Comparison of ENCODE assay signal across 18 mouse cellular contexts in the genomic region with DNA sequence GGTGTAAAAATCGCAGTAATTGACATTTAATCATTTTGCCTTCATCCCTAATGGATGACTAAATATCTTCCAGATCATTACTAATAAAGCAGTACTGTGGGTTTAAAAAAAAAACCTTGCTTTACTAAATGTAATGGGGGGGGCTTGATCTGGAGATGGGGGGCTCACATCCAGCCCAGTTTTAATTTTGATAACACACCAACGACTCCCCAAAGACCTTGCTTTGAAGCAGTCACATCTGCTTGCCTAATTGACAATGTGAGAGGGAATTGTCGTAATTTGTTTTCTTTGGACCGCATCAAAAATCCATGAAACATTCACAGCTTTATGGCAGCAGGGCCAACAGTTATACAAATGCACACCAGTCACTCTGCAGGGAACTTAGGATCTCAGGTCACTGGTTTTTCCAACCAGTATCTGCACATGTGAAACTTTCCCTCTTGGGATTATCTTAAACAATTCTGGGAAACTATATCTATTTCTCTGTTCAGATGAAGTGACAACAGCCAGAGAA.
DNase-seq lines count a peak whose midpoint lies in the region; ATAC-seq and TF ChIP-seq lines count a peak whose summit lies in the region.
"Had no signal": no experiment of that assay in that cellular context is flagged by ENCODE, and none has a peak within 500 bp of the region (broad histone marks: within the 10 kb centered on the region; RNA-seq: fewer than 3 reads in every experiment).

No protein-coding gene starts in this region.

- no peak for DNase-seq in forebrain, embryonic 10.5 days (ENCODE audit: extremely low spot score, low spot score)
- DNase-seq in kidney, postnatal 14 days, result peak; percentile 13
- DNase-seq in kidney, postnatal 25 days, result no peak
- DNase-seq in hindbrain, embryonic 14.5 days (ENCODE audit: low spot score), result peak; percentile 47
- peak; percentile 34 for DNase-seq in midbrain, postnatal 0 days (ENCODE audit: low spot score)
- DNase-seq in lung, adult 2 months, result no peak
- DNase-seq: adrenal gland, postnatal 14 days; cerebellum, adult 11-12 months; heart, postnatal 14 days; lung, postnatal 10 days had no signal

- TF ChIP-seq CTCF in midbrain, postnatal 0 days (IDR thresholded peaks at IDR 0.05), result no peak
- no peak for TF ChIP-seq CTCF in lung, adult 2 months (IDR thresholded peaks at IDR 0.05; ENCODE audit: insufficient read depth, low read length)

- H3K4me1 ChIP-seq in forebrain, embryonic 15.5 days, result peaks cover 13% of the 10 kb centered on the region
- H3K4me1 ChIP-seq in forebrain, embryonic 10.5 days, result 0 out of 2 replicates have a peak, but pooled peaks cover 4% of the 10 kb centered on the region
- peaks cover 12% of the 10 kb centered on the region for H3K4me1 ChIP-seq in hindbrain, embryonic 14.5 days (replicated peaks; ENCODE audit: control insufficient read depth, insufficient read depth, low read length)
- H3K4me1 ChIP-seq in midbrain, postnatal 0 days (ENCODE audit: insufficient read depth, low read length), result no peaks in the 10 kb centered on the region
- no peaks in the 10 kb centered on the region for H3K4me1 ChIP-seq in lung, adult 2 months (ENCODE audit: control insufficient read depth, insufficient read depth, low read length)
- H3K4me1 ChIP-seq: heart, embryonic 12.5 days; kidney, embryonic 15.5 days; liver, embryonic 15.5 days had no signal

- no peak for TF ChIP-seq POLR2A in lung, adult 2 months (IDR thresholded peaks at IDR 0.05; ENCODE audit: borderline replicate concordance, extremely low read depth, low read depth, low read length)

- no peak overlapping the region for H3K9ac ChIP-seq in forebrain, embryonic 15.5 days (replicated peaks)
- H3K9ac ChIP-seq in hindbrain, embryonic 14.5 days, result peak overlapping the region; percentile 5; the same call in 1 of the 2 replicates
- no peak overlapping the region for H3K9ac ChIP-seq in midbrain, postnatal 0 days (replicated peaks; ENCODE audit: low read length, poor library complexity, severe bottlenecking)
- H3K9ac ChIP-seq: heart, embryonic 12.5 days; kidney, embryonic 15.5 days; liver, embryonic 15.5 days had no signal

- 49% methylated on average over 4 of the region's 4 CpGs for WGBS in forebrain, embryonic 15.5 days
- 87% methylated on average over 4 of the region's 4 CpGs for WGBS in forebrain, embryonic 10.5 days
- WGBS in hindbrain, embryonic 14.5 days, result 44% methylated on average over 4 of the region's 4 CpGs
- WGBS in midbrain, postnatal 0 days, result 76% methylated on average over 4 of the region's 4 CpGs
- 67% methylated on average over 4 of the region's 4 CpGs for WGBS in lung, adult 2 months

- H3K9me3 ChIP-seq in forebrain, embryonic 15.5 days, result no peaks in the 10 kb centered on the region
- H3K9me3 ChIP-seq in forebrain, embryonic 10.5 days, result no peaks in the 10 kb centered on the region
- no peaks in the 10 kb centered on the region for H3K9me3 ChIP-seq in hindbrain, embryonic 14.5 days (ENCODE audit: control insufficient read depth, low read length)
- H3K9me3 ChIP-seq in midbrain, postnatal 0 days (ENCODE audit: low read length), result no peaks in the 10 kb centered on the region
- H3K9me3 ChIP-seq: G1E; heart, embryonic 12.5 days; kidney, embryonic 15.5 days; liver, embryonic 15.5 days had no signal

- no peaks in the 10 kb centered on the region for H3K27me3 ChIP-seq in forebrain, embryonic 15.5 days
- no peaks in the 10 kb centered on the region for H3K27me3 ChIP-seq in forebrain, embryonic 10.5 days (ENCODE audit: poor library complexity, severe bottlenecking)
- H3K27me3 ChIP-seq in hindbrain, embryonic 14.5 days (ENCODE audit: control insufficient read depth, insufficient read depth, low read length), result no peaks in the 10 kb centered on the region
- H3K27me3 ChIP-seq in midbrain, postnatal 0 days (ENCODE audit: insufficient read depth, low read length), result no peaks in the 10 kb centered on the region
- H3K27me3 ChIP-seq: heart, embryonic 12.5 days; kidney, embryonic 15.5 days; liver, embryonic 15.5 days had no signal

- ATAC-seq in forebrain, embryonic 15.5 days (replicated peaks), result no peak
- ATAC-seq in hindbrain, embryonic 14.5 days (ENCODE audit: low FRiP score), result peak; percentile 38; the same call in 1 of the 2 replicates
- no peak for ATAC-seq in midbrain, postnatal 0 days (ENCODE audit: low FRiP score)
- no peak for ATAC-seq in erythroblast, adult 5-6 weeks (replicated peaks; ENCODE audit: low FRiP score, poor library complexity, severe bottlenecking)
- ATAC-seq: activated CD4-positive, CD25-positive, alpha-beta regulatory T cell, adult 4 months had no signal

- peak overlapping the region; percentile 41 for H3K27ac ChIP-seq in forebrain, embryonic 15.5 days (replicated peaks)
- no peak overlapping the region for H3K27ac ChIP-seq in forebrain, embryonic 10.5 days
- H3K27ac ChIP-seq in hindbrain, embryonic 14.5 days, result peak overlapping the region; percentile 85
- H3K27ac ChIP-seq in midbrain, postnatal 0 days (ENCODE audit: low read depth, low read length), result no peak overlapping the region
- H3K27ac ChIP-seq: kidney, embryonic 15.5 days; liver, embryonic 15.5 days had no signal

- H3K4me3 ChIP-seq in forebrain, embryonic 15.5 days, result no peak overlapping the region
- H3K4me3 ChIP-seq in forebrain, embryonic 10.5 days, result no peak overlapping the region
- H3K4me3 ChIP-seq in hindbrain, embryonic 14.5 days (replicated peaks; ENCODE audit: low read length), result no peak overlapping the region
- no peak overlapping the region for H3K4me3 ChIP-seq in midbrain, postnatal 0 days (ENCODE audit: low read depth, low read length)
- no peak overlapping the region for H3K4me3 ChIP-seq in lung, adult 2 months (replicated peaks; ENCODE audit: extremely low read depth, low read depth, low read length)
- H3K4me3 ChIP-seq: heart, embryonic 12.5 days; kidney, embryonic 15.5 days; liver, embryonic 15.5 days; myocyte had no signal

- no peak overlapping the region for H3K4me2 ChIP-seq in forebrain, embryonic 15.5 days (replicated peaks)
- H3K4me2 ChIP-seq in hindbrain, embryonic 14.5 days (replicated peaks), result peak overlapping the region; percentile 25; the same call in 1 of the 2 replicates
- no peak overlapping the region for H3K4me2 ChIP-seq in midbrain, postnatal 0 days (ENCODE audit: low read depth, low read length, poor library complexity, severe bottlenecking)
- H3K4me2 ChIP-seq: heart, embryonic 12.5 days; kidney, embryonic 15.5 days; liver, embryonic 15.5 days had no signal

- H3K36me3 ChIP-seq in forebrain, embryonic 15.5 days, result no peaks in the 10 kb centered on the region
- no peaks in the 10 kb centered on the region for H3K36me3 ChIP-seq in forebrain, embryonic 10.5 days (replicated peaks)
- no peaks in the 10 kb centered on the region for H3K36me3 ChIP-seq in hindbrain, embryonic 14.5 days (replicated peaks; ENCODE audit: control insufficient read depth, insufficient read depth)
- no peaks in the 10 kb centered on the region for H3K36me3 ChIP-seq in midbrain, postnatal 0 days (ENCODE audit: insufficient read depth, low read length)
- H3K36me3 ChIP-seq: G1E; heart, embryonic 12.5 days; kidney, embryonic 15.5 days; liver, embryonic 15.5 days had no signal

Comparison
In these comparisons a context has a peak if more than half of its experiments do, and no peak if none do; other contexts are left out.
1. H3K27ac ChIP-seq: peak in forebrain, embryonic 15.5 days (single experiment) and hindbrain, embryonic 14.5 days (single experiment); none in forebrain, embryonic 10.5 days (single experiment) and midbrain, postnatal 0 days (single experiment).
2. DNase-seq: peak in kidney, postnatal 14 days (single experiment), hindbrain, embryonic 14.5 days (single experiment) and midbrain, postnatal 0 days (single experiment); none in forebrain, embryonic 10.5 days (single experiment), kidney, postnatal 25 days (0 of 2) and lung, adult 2 months (single experiment).